Mouse (Mus musculus): ENCODE measurements around the gene H2-Eb2. TPM values are rescaled to one million over a fixed set of nuclear protein-coding genes. Genes with fewer than 3 reads are reported as not detected.

Gene H2-Eb2
- total RNA-seq, 2 experiments from 2014 or later, result not detected

- DNase-seq (ENCODE audit: low spot score in 2 of 2), result peak; percentile 70 to 87
Measured at GRCm38 (mm10) chr17:34349429-34349828, 24.0 kb downstream of the H2-Eb2 start.

GRCm38 (mm10) chr17:34354539-34354938 is 29.1 kb downstream of the H2-Eb2 start, which contains the start of gene Btnl2:
Gene Btnl2 (plus strand): TSS chr17:34354822.
- no peak for DNase-seq (ENCODE audit: low spot score in 2 of 2)

GRCm38 (mm10) chr17:34354940-34355339 is 29.5 kb downstream of the H2-Eb2 start:
- DNase-seq (ENCODE audit: low spot score in 2 of 2), result no peak

GRCm38 (mm10) chr17:34362954-34363546 is 37.6 kb downstream of the H2-Eb2 start:
- no peak for DNase-seq (ENCODE audit: low spot score in 2 of 2)

- DNase-seq (ENCODE audit: low spot score in 2 of 2), result no peak
Measured at GRCm38 (mm10) chr17:34363676-34364310, 38.3 kb downstream of the H2-Eb2 start.

GRCm38 (mm10) chr17:34365031-34365430 is 39.6 kb downstream of the H2-Eb2 start:
- DNase-seq (ENCODE audit: low spot score in 2 of 2), result no peak

- no peak for DNase-seq (ENCODE audit: low spot score in 2 of 2)
Measured at GRCm38 (mm10) chr17:34370563-34370962, 45.1 kb downstream of the H2-Eb2 start.

GRCm38 (mm10) chr17:34373055-34373709 is 47.7 kb downstream of the H2-Eb2 start:
- DNase-seq (ENCODE audit: low spot score in 2 of 2), result no peak

GRCm38 (mm10) chr17:34376847-34377246 is 51.4 kb downstream of the H2-Eb2 start, which contains the start of gene Btnl1:
Gene Btnl1 (plus strand): TSS chr17:34377132.
- no peak for DNase-seq (ENCODE audit: low spot score in 2 of 2)

- DNase-seq (ENCODE audit: low spot score in 2 of 2), result no peak
Measured at GRCm38 (mm10) chr17:34377450-34378209, 52.2 kb downstream of the H2-Eb2 start.

GRCm38 (mm10) chr17:34378716-34379115 is 53.3 kb downstream of the H2-Eb2 start:
- DNase-seq (ENCODE audit: low spot score in 2 of 2), result no peak

- no peak for DNase-seq (ENCODE audit: low spot score in 2 of 2)
Measured at GRCm38 (mm10) chr17:34379451-34379850, 54.0 kb downstream of the H2-Eb2 start.

- no peak for DNase-seq (ENCODE audit: low spot score in 2 of 2)
Measured at GRCm38 (mm10) chr17:34381876-34382275, 56.4 kb downstream of the H2-Eb2 start.

GRCm38 (mm10) chr17:34383212-34383611 is 57.7 kb downstream of the H2-Eb2 start:
- DNase-seq (ENCODE audit: low spot score in 2 of 2), result no peak

GRCm38 (mm10) chr17:34384699-34385098 is 59.2 kb downstream of the H2-Eb2 start:
- no peak for DNase-seq (ENCODE audit: low spot score in 2 of 2)

- DNase-seq (ENCODE audit: low spot score in 2 of 2), result no peak
Measured at GRCm38 (mm10) chr17:34386656-34387055, 61.2 kb downstream of the H2-Eb2 start.

- DNase-seq (ENCODE audit: low spot score in 2 of 2), result no peak
Measured at GRCm38 (mm10) chr17:34388513-34388912, 63.0 kb downstream of the H2-Eb2 start.

Measured in left cerebral cortex, adult 18-20 months (tissue).